Mouse (Mus musculus) limb, embryonic 12.5 days (tissue): ENCODE results near the gene Mrpl24. TPM values are rescaled to one million over a fixed set of nuclear protein-coding genes. Genes with fewer than 3 reads are reported as not detected.
A peak's percentile ranks its signal among the peaks of the same experiment; 100 is the strongest.

Experiments used
- ATAC-seq: fragments of 200-750 bp; cut with Nextera tagmentation; 2 replicates; pipeline ENCODE4 v1.8.0; 2017; ENCODE audit warnings: low read depth, moderate TSS enrichment; ENCODE audit not compliant: insufficient number of reproducible peaks, insufficient read depth, low FRiP score, low TSS enrichment
- H3K27ac ChIP-seq: fragments of 300-500 bp; sonication (generic); 2 replicates; pipeline ENCODE4 v1.5.1; 2016; ENCODE audit warnings: mild to moderate bottlenecking, moderate library complexity
- H3K27me3 ChIP-seq: fragments of 300-500 bp; sonication (generic); 2 replicates; pipeline ENCODE4 v1.6.1; 2016; ENCODE audit warnings: mild to moderate bottlenecking, moderate library complexity
- H3K36me3 ChIP-seq: fragments of 300-500 bp; sonication (generic); 2 replicates; pipeline ENCODE4 v1.6.1; 2016; ENCODE audit warnings: mild to moderate bottlenecking, moderate library complexity
- H3K4me1 ChIP-seq: fragments of 300-500 bp; sonication (generic); replicated peaks from 2 replicates; pipeline ENCODE4 v1.6.1; 2016
- H3K4me2 ChIP-seq: fragments of 300-500 bp; sonication (generic); 2 replicates; pipeline ENCODE4 v1.6.1; 2016; ENCODE audit warnings: mild to moderate bottlenecking, moderate library complexity
- H3K4me3 ChIP-seq: fragments of 300-500 bp; sonication (generic); replicated peaks from 2 replicates; pipeline ENCODE4 v1.5.1; 2016; ENCODE audit warnings: mild to moderate bottlenecking
- H3K9ac ChIP-seq: fragments of 300-500 bp; sonication (generic); replicated peaks from 2 replicates; pipeline ENCODE4 v1.6.1; 2016; ENCODE audit warnings: mild to moderate bottlenecking, moderate library complexity
- H3K9me3 ChIP-seq: fragments of 300-500 bp; sonication (generic); 2 replicates; pipeline ENCODE4 v1.6.1; 2016; ENCODE audit warnings: mild to moderate bottlenecking, moderate library complexity
- WGBS: fragments of 180-500 bp; shearing (Covaris S2); methylation state at CpG from one replicate; pipeline ENCODE4 v1.1.7; 2016; 5-methylcytosine and 5-hydroxymethylcytosine counted together
- polyA plus RNA-seq: library from polyadenylated mRNA; unstranded; fragments of >200 nt; fragmentation: Nextera tagmentation; extraction: Ambion mirVana; gene quantifications from 2 replicates; pipeline ENCODE4 v1.2.1, GENCODE M21; 2016

Mrpl24 gene
- polyA plus RNA-seq, 1 experiment from 2014 or later: 85.9 TPM

GRCm38 (mm10) chr3:87948378-87949265 lies 29.3 kb downstream of the Mrpl24 start, which contains the start of gene Crabp2:
Crabp2 (plus strand) TSS chr3:87948666.
- Histone ChIP-seq H3K4me2 (peak within 1 kb of the TSS; percentile 82), H3K9me3 (no peaks in the 10 kb centered on the region), H3K27me3 (no peaks in the 10 kb centered on the region), H3K4me1 (peaks cover 81% of the 10 kb centered on the region), H3K27ac (peak within 1 kb of the TSS; percentile 96), H3K4me3 (peak within 1 kb of the TSS; percentile 68), H3K9ac (peak within 1 kb of the TSS; percentile 78), H3K36me3 (peaks cover 20% of the 10 kb centered on the region)
- WGBS: under 1% methylated on average over 35 of the region's 35 CpGs
- peak; percentile 19; the same call in 1 of the 2 replicates for ATAC-seq

DNA sequence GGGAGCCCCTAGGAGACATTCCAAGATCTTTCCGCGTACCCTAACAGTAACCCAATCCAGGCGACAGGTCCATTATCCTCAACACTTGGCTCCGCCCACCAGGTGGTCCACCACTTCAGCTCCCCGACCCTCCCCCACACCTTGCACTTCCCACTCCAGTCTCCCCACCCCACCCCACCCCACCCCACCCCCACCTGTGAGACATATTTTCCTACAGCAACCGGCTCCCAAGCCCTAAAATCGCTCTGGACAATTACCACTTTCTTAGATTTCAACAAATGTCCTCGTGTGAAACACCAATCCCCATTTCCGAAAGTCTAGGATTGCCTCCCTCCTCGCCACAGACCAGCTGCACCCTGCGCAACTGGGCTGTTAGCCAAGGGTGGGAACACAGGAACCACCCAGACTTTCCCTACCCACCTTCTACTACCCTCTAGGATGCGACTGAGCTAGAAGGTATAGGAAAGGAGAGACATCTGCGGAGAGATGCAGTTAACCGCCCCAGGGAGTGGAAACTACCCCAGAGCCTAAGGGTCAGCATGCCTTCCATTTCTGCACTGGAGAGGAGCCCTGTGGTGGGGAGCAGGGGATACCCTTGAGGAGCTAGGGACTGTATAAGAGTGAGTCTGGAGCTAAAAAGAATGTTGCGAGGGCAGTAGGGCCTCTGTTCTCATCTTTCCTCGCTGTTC lies 30.1 kb downstream of the Mrpl24 start:
- Histone ChIP-seq H3K36me3 (peaks cover 28% of the 10 kb centered on the region), H3K4me3 (peak overlapping the region; percentile 68), H3K4me2 (peak overlapping the region; percentile 82), H3K4me1 (peaks cover 76% of the 10 kb centered on the region), H3K27me3 (no peaks in the 10 kb centered on the region), H3K27ac (peak overlapping the region; percentile 96), H3K9ac (peak overlapping the region; percentile 78), H3K9me3 (no peaks in the 10 kb centered on the region)
- peak; percentile 39 for ATAC-seq
- WGBS: under 1% methylated on average over 16 of the region's 16 CpGs

DNA sequence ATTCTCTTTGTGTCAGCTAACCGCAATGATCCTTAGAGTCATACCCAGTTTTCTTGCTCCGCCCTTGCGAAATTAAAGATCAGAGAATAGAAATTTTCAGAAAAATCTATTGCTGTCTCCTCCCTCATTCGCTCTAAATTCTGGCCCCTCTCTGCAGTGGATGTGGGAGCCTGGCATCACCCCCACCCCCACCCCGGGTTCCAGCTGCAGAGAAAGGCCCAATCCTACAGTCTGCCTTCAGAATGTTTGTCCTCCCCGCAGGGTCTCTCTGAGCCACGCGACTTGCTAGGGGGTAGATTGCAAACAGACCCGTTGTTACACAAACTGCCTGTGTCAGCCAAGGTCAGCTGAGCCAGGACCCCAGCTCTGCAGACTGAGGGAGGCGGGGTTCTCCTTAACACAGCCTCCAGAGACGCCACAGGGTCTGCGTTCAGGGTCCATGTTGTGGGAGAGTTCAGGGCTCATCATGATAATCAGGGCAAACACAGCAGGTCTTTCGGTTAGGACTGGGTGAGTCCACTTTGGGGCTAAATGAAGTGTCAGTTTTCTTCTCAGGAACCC lies 30.7 kb downstream of the Mrpl24 start:
- Histone ChIP-seq H3K4me1 (peaks cover 70% of the 10 kb centered on the region), H3K9me3 (no peaks in the 10 kb centered on the region), H3K36me3 (peaks cover 34% of the 10 kb centered on the region), H3K9ac (peak overlapping the region; percentile 78), H3K27me3 (no peaks in the 10 kb centered on the region), H3K4me3 (peak overlapping the region; percentile 68), H3K27ac (peak overlapping the region; percentile 96), H3K4me2 (peak overlapping the region; percentile 82)
- ATAC-seq: no peak
- WGBS: 3% methylated on average over 13 of the region's 13 CpGs

DNA sequence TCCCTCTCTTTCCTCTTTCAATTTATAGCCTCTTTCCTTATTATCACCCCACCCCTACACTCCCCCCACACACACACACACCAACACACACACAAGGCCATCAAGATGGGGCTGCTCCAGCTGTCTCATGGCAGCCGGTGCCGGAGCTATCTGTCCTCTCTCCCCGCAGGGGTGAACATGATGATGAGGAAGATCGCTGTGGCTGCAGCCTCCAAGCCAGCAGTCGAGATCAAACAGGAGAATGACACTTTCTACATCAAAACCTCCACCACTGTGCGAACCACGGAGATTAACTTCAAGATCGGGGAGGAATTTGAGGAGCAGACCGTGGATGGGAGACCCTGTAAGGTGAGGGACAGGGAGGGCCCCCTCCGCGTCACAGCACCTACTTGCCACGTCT lies 32.6 kb downstream of the Mrpl24 start:
- Histone ChIP-seq H3K36me3 (peaks cover 37% of the 10 kb centered on the region), H3K9ac (peak overlapping the region; percentile 51), H3K27me3 (no peaks in the 10 kb centered on the region), H3K27ac (peak overlapping the region; percentile 79), H3K4me2 (peak overlapping the region; percentile 82), H3K4me1 (peaks cover 51% of the 10 kb centered on the region), H3K9me3 (no peaks in the 10 kb centered on the region), H3K4me3 (peak overlapping the region; percentile 68)
- WGBS: 16% methylated on average over 12 of the region's 12 CpGs
- ATAC-seq: no peak

GRCm38 (mm10) chr3:87952440-87952839 lies 33.1 kb downstream of the Mrpl24 start:
- ATAC-seq: peak; percentile 12; the same call in 1 of the 2 replicates
- 8% methylated on average over 5 of the region's 5 CpGs for WGBS
- H3K4me1 ChIP-seq: peaks cover 46% of the 10 kb centered on the region
- H3K4me3 ChIP-seq: peak overlapping the region; percentile 68
- H3K9me3 ChIP-seq: no peaks in the 10 kb centered on the region
- peak overlapping the region; percentile 51 for H3K9ac ChIP-seq
- peak overlapping the region; percentile 79 for H3K27ac ChIP-seq
- H3K4me2 ChIP-seq: peak overlapping the region; percentile 82
- no peaks in the 10 kb centered on the region for H3K27me3 ChIP-seq
- H3K36me3 ChIP-seq: peaks cover 37% of the 10 kb centered on the region

GRCm38 (mm10) chr3:87958056-87958455 lies 38.8 kb downstream of the Mrpl24 start:
- Histone ChIP-seq H3K4me3 (no peak overlapping the region), H3K27me3 (0 out of 2 replicates have a peak, but pooled peaks cover 2% of the 10 kb centered on the region), H3K9ac (no peak overlapping the region; the same call in 1 of the 2 replicates), H3K36me3 (peaks cover 23% of the 10 kb centered on the region), H3K4me2 (no peak overlapping the region), H3K27ac (peak overlapping the region; percentile 47; the same call in 1 of the 2 replicates), H3K9me3 (no peaks in the 10 kb centered on the region), H3K4me1 (peaks cover 28% of the 10 kb centered on the region)
- 0% methylated on average over 1 of the region's 1 CpGs for WGBS
- no peak for ATAC-seq

DNA sequence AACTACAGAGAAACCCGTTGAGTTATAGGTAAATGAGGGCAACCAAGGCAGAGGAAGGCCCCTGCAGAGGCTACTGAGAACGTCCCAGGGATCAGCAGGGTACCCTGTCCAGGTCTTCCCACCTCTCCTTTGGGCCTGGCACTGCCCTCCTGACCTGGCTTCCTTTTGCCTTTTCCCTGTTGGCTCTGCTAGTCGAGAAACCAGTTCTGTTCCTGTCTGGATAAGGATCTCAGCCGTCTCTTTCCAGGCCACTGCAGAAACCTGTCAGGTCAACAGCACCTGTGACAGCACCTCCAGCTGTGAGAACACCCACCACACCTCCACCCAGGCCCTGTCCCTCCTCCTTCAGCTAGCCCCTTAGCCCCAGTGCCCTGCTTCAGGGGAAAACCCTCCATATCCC lies 39.2 kb downstream of the Mrpl24 start:
- 0 out of 2 replicates have a peak, but pooled peaks cover 2% of the 10 kb centered on the region for H3K27me3 ChIP-seq
- no peak for ATAC-seq
- no peak overlapping the region; the same call in 1 of the 2 replicates for H3K9ac ChIP-seq
- peak overlapping the region; percentile 47; the same call in 1 of the 2 replicates for H3K27ac ChIP-seq
- H3K9me3 ChIP-seq: no peaks in the 10 kb centered on the region
- H3K4me2 ChIP-seq: no peak overlapping the region
- H3K4me1 ChIP-seq: peaks cover 27% of the 10 kb centered on the region
- WGBS: 10% methylated on average over 4 of the region's 4 CpGs
- no peak overlapping the region for H3K4me3 ChIP-seq
- peaks cover 19% of the 10 kb centered on the region for H3K36me3 ChIP-seq

GRCm38 (mm10) chr3:87958967-87959366 lies 39.7 kb downstream of the Mrpl24 start:
- H3K27ac ChIP-seq: peak overlapping the region; percentile 98

GRCm38 (mm10) chr3:87959371-87959770 lies 40.1 kb downstream of the Mrpl24 start:
- H3K36me3 ChIP-seq: peaks cover 10% of the 10 kb centered on the region
- H3K9ac ChIP-seq: no peak overlapping the region
- 59% methylated on average over 7 of the region's 7 CpGs for WGBS
- no peak for ATAC-seq
- no peak overlapping the region for H3K4me2 ChIP-seq
- no peaks in the 10 kb centered on the region for H3K9me3 ChIP-seq
- no peak overlapping the region for H3K4me3 ChIP-seq
- H3K27me3 ChIP-seq: 0 out of 2 replicates have a peak, but pooled peaks cover 2% of the 10 kb centered on the region
- peak overlapping the region; percentile 98 for H3K27ac ChIP-seq
- peaks cover 27% of the 10 kb centered on the region for H3K4me1 ChIP-seq

More at GRCm38 (mm10) chr3:87958967-87959366, 39.7 kb downstream of the Mrpl24 start:
- Histone ChIP-seq H3K4me2 (no peak overlapping the region), H3K9ac (no peak overlapping the region; the same call in 1 of the 2 replicates), H3K27me3 (0 out of 2 replicates have a peak, but pooled peaks cover 2% of the 10 kb centered on the region), H3K9me3 (no peaks in the 10 kb centered on the region), H3K4me3 (no peak overlapping the region), H3K36me3 (peaks cover 14% of the 10 kb centered on the region), H3K4me1 (peaks cover 27% of the 10 kb centered on the region)
- 41% methylated on average over 1 of the region's 1 CpGs for WGBS
- ATAC-seq: no peak

DNA sequence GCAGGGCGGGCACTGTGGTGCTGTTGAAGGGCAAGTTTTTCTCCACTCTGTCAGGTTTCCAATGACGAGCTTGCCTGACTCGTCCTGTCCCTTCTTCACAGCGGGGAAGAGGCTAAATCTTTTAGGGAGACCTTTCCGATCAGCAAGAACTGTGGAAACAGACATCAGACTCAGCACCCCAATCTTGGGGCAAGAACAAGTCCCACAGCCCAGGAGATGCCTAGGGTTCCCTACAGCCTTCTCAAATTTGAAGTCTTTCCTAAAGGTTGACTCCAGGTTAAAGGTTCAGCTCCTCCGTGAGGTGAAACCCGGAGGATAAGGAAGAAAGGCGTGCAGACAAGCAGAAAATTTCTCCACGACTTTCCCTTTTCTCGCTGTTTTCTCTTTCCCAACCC lies 40.9 kb downstream of the Mrpl24 start:
- peak overlapping the region; percentile 59 for H3K9ac ChIP-seq
- 9% methylated on average over 10 of the region's 10 CpGs for WGBS
- peak overlapping the region; percentile 57 for H3K4me2 ChIP-seq
- H3K36me3 ChIP-seq: 0 out of 2 replicates have a peak, but pooled peaks cover 2% of the 10 kb centered on the region
- 0 out of 2 replicates have a peak, but pooled peaks cover 2% of the 10 kb centered on the region for H3K27me3 ChIP-seq
- peaks cover 27% of the 10 kb centered on the region for H3K4me1 ChIP-seq
- peak overlapping the region; percentile 98 for H3K27ac ChIP-seq
- peak overlapping the region; percentile 38 for H3K4me3 ChIP-seq
- H3K9me3 ChIP-seq: no peaks in the 10 kb centered on the region
- ATAC-seq: no peak
